Mouse (Mus musculus): ENCODE measurements around the gene Nol9.

Gene Nol9

DNA sequence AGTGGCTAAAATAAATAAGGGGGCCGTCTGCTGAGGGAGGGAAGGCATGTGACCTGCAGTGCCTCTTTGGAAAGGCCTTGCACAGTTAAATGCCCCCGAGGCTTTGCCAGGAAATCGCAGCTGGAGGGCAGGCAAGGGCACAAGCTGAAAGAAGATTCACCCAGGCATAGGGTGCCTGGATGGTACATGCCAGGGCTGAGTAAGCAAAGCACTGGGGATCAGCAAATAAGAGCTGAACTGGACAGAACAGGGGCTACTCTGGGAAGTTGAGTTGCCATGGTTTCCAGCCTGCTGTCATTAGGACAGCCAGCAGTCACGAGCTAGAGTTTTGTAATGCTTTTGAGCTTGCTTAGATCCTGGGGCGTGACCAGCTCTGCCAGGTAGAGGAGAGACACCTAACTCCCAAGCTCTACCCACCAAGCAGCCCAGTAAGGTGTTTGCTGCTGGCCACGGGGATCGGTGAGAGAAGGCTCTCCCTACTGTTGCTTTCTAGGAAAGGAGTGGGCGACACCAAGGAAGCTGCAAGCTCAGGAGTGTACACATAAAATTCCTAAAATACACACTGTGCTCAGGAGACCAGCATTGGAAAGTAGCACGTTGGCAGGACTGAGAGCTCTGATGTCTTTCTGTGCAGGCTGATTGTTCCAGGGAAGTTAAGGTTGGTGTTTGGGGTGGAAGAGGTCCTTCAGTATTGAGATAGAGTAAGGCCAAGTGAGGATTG is 23.4 kb downstream of the Nol9 start:
- no peak for DNase-seq (ENCODE audit: low read depth, low spot score)

DNA sequence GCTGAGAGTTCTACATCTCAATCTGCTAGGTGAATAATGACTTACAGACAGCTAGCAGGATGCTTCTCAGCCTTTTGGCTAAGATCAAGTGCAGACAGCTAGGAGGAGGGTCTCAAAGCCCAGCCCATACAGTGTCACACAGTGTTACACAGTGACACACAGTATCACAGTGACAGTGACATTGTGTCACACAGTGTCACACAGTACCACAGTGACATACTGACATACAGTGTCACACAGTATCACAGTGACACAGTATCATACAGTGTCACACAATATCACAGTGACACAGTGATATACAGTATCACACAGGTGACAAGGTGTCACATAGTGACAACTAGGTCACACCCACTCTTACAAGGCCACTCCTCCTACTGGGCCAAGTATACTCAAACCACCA is 28.2 kb downstream of the Nol9 start:
- no peak for DNase-seq (ENCODE audit: low read depth, low spot score)

DNA sequence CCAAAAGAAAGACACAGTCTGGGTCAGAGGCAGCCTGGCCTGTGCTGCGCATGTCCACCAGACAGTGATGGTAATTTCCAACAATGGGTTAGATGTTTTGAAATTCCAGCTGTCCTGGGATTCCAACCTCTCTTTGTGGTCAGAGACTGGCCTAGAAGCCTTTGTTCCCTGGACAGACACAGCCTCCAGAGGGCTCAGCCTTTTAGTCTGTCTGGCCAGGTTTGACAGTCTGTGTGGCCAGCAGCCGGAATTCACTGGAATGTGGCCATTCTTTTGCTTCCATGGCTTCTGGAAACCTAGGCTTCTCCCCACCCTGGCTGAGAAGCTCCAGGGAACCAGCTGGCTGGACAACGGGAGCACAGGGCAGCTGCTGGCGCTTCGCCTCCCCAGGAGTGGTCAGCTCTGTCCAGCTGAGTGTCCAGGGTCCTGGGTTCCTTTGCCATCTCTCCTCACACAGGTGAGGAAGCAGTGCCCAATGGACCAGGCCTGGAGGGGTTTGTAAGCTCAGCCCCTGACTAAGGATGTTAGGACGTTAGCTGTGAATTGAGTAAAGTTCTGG is 29.1 kb downstream of the Nol9 start:
- DNase-seq (ENCODE audit: low read depth, low spot score): no peak

DNA sequence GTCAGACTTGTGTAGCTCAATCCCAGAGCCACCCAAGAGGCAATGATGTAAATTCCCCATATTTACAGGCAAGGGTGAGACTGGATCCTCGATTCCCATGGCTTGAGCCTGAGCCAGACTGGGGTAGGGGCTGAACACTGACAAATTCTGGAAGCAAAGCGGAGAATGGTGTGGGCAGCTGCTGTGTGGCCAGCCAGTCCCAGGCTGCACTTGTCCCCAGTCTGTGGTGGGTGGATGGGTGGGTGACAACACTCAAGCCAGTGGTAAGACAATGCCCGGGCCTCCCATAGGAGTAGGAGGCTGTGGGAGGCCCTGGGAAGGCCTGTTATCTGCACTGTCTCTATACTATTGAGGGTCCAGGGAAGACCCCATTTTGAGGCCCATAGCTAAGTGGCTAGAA is 30.1 kb downstream of the Nol9 start:
- no peak for DNase-seq (ENCODE audit: low read depth, low spot score)

DNA sequence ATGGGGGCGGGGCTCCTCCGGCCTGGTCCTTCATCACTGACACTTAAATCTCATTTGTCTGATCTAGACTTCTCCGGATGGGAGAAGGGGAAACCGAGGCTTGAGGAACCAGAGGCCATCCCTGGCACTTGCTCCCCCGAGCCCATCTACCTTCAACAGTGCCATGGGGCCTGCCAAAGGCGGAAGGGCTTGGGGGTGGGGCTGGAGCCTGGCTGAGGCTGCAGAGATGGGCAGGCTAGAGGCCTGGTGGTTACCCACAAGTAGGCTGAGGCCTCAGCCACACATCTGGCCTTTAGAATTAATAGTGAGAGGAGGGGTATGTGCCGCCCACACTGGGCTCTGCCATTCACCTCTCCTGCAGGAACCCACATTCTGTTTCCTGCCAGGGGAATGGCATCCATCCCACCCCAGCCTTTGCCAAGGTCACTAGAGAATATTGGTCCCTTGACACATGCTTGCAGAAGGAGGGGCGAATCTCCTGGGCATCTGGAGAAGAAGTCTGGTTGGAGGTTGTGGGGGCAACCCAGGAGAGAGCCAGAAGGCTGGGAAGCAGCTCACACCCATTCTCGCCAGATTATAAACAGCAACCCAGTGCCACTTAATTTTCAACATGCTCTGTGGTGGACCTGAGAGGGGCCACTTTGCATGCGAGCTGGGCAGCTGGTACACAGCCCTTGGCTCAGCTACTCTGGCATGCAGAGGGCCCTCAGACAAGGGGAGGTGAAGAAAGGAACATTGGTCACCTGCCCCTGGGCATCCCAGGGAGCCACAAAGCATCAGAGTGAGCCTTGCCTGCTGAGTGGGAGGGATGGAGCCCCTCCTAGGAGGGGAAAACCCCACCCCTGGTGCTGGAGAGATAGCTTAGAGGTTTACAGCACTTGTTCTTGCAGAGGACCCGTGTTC is 31.6 kb downstream of the Nol9 start:
- no peak for DNase-seq (ENCODE audit: low read depth, low spot score)

DNA sequence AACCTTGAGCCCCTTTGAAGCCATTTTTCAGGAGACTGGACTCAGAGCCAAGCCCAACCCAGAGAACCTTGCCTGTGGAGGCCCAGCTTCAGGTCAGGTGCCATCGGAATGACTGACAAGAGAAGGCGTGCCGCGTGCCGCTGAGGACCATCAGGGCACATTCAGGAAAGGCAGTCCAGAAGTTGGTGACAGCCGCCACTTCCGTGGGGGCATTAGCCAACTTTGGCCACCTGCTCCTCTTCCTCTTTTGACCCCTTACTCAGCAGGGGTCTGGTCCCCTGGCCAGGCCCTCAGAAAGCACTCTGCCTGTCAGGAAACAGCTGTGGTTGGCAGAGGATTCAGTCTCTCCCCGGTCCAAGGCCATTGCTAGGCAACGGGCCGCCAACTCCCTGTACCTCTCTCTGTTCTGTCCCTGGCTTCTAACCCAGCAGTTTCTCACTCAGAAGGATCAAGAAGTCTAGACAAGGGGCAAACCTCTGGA is 33.0 kb downstream of the Nol9 start, which contains the start of gene Plekhg5:
TSS of gene Plekhg5 (plus strand) at position 378 of the 481 bp plus-strand sequence.
- DNase-seq (ENCODE audit: low read depth, low spot score): no peak

DNA sequence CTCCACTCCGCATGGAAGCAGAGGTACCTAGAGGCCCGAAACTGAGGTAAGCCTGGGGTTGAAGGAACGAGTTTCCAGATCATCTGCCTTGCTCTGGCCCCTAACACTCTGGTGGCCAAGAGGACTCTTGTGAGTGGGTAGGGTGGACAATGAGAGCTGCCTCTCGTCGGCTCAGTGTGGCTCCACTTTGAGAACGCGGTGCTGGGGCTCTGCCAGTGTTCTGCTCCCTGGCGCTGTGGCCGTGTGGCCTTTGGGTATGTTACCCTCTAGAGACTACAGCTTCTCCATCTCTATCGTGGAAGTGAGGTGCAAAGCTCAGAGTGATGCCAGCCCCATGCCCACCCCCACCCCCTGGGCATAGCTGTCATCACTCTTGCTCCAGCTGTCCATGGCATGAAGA is 33.5 kb downstream of the Nol9 start:
- DNase-seq (ENCODE audit: low read depth, low spot score): no peak

DNA sequence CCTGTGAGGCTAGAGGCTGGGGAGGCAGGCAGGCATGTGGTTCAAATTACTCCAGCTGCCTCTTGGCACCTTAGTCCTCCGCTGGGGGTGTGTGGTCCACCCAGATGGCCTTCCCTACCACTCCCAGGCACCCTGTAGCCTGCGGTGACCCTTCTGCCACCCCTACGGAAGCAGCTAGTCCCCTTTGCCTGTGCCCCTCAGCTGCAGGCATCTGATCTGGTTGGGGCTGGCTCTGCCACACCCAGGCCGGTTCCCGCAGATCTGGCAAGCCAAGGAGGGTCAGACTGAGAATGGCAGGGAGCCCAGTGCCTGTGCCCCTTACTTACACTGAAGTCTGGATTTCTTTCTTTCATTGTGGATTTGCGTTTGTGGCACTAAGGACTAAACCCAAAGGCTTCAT is 34.6 kb downstream of the Nol9 start:
- DNase-seq (ENCODE audit: low read depth, low spot score): no peak

DNA sequence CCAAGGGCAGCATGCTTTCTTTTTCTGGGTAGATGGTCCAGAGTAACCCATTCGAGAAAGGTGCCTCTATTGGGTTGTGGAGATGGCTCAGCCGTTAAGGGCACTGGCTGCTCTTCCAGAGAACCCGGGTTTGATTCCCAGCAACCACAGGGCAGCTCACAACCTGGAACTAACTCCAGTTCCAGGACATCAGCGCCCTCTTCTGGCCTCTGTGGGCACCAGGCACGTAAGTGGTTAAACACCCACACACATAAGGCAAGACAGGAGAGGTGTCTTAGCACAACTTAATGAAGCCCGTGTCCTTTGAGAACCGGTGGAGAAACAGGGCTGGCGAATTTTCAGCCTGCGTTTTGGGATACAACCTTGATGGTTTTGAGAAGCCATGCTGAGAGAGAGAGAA is 35.4 kb downstream of the Nol9 start:
- no peak for DNase-seq (ENCODE audit: low read depth, low spot score)

DNA sequence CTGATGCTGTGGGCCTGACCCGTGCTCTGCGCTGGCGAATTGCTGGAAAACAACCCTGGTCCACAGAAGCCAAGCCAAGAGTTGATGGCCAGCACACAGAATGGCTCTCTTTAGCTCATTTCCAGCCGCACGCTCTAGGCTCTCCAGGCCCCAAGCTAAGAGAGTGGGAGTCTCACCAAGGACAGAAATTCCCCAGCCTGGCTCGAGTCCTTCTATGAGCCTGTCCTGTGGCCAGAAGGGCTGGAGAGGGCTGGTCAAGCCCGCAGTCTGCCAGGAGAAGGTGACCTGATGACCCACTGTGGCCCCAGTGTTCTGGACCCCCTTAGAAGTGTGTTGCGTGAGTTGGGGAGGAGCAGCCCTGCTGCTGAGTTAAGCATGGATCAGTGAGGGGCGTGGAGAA is 38.1 kb downstream of the Nol9 start:
- no peak for DNase-seq (ENCODE audit: low read depth, low spot score)

DNA sequence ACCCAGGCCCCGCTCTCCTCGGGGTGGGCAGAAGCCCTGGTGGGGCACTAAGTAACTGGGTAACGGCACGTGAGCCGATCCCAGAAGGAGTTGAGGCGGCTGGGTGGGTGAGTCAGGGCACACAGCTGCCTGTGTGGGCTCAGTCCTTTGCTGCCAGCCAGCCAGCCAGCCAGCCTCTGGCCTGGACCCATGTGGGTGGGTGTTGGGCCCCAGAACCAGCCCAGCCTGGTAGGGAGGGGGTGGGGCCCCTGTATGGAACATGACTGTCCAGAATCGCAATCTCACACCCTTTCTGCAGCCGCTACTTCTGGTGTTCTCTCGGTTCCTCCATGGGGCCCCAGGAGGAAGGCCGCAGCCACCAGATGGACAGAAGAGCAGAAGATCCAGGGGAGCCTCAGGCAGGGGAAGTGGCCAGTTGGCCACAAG is 39.0 kb downstream of the Nol9 start:
- DNase-seq (ENCODE audit: low read depth, low spot score): no peak

DNA sequence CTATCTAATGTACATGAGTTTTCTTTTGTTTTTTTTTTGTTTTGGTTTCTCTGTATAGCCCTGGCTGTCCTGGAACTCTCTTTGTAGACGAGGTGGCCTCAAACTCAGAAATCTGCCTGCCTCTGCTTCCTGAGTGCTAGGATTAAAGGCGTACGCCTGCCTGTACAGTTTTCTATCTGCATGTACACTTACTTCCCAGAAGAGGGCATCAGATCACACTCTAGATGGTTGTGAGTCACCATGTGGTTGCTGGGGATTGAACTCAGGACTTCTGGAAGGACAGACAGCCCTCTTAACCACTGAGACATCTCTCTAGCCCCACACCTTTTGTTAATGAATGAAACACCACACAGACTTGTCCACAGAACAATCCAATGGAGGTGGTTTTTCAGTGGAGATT is 40.1 kb downstream of the Nol9 start:
- DNase-seq (ENCODE audit: low read depth, low spot score): no peak

DNA sequence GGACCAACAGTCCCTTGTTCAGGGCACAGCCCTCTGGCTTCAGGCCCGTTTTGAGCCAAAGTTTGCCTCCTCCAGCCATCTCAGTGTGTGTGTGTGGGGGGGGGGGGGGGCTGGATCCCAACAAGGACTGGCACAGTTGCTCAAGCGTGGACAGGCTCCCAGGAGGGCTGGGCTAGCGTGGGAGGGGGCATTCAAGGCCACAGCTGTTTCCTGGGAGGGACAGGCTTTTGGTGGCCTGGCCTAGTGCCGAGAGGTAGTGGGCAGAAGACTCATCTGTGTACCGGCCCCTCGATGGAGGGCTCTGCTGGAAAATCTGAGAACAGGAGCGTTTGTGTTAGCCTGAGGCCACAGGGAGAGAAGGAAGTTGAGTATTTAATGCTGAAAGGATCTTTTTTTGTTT is 40.8 kb downstream of the Nol9 start:
- no peak for DNase-seq (ENCODE audit: low read depth, low spot score)

DNA sequence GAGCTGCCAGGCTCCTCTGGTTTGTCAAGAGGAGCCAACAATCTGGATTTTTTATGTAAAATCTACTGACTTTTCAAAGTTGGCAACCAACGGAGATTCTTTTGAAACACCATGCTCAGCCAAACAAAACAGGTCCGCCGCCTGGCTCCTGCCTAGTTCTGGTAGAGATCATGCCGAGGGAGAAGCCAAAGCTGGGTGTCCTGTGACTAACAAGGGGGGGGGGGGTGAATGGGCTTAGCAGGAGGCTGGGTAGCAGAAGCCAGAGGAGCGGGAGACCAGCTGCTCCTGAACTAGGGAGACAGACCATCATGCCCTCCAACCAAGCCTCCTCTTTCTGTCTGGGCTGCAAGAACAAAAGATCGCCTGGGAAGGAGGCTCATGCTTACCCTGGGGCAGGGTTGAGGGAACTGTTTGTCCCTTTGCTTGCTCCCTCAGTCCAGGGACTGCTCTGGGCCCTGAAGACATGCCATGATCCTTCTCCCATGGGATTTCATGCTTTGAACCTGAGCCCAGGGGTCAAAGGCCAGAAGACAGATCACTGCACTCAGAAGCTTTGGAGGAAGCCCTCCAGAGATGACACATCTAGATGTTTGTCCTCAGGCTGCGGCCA is 44.6 kb downstream of the Nol9 start:
- no peak for DNase-seq (ENCODE audit: low read depth, low spot score)

DNA sequence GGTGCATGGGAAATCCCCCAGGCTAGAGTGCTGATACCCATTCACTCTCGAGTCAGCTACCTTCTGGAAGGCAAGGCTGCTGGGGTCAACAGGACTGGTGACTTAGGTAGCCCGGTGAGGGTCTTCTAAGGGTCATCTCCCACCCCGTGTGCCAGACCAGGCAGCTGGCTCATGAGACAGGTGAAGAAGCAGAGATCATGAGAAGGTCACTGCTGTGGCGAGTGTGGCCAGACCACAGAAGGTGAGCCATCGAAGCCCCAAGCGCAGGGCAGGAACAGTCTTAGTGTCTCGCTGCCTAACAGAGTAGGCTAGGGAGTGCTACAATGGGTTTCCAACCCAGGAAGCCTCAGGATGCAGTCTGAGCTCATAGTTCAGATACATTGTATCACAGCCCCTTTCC is 45.5 kb downstream of the Nol9 start:
- DNase-seq (ENCODE audit: low read depth, low spot score): no peak

DNA sequence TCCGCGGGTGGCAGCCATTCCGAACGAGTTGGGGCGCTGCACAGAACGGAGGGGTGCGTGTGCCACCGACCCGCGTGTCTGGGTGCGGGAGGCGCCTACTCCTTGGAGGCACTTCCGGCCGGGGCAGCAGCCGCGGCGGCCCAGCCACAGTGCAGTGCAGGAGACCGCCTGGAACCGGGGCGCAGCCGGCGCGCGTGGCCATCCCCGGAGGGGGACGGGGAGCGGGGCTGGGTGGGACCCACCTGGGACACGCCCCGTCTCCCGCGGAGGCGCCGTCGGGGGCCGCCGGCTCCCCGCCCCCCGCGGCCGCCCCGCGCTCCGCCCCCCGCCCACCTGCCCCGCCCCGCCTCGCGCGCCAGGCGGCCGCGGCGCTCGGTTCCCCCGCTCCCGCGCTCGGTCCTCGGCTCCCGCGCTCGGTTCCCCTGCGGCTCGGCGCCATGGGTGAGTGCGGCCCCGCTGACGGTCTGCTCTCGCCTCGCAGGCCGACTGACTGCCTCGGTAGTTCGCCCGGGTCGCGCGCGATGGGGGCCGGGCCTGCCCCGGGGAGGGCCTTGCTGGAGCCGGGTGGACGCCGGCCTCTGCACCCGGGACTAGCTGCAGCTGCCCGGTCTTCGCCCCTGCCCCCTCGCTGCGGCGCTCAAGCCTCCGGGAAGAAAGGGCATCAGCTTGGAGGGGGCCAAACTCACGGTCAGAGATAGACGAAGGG is 47.5 kb downstream of the Nol9 start:
- peak; percentile 78 for DNase-seq (ENCODE audit: low read depth, low spot score)

DNA sequence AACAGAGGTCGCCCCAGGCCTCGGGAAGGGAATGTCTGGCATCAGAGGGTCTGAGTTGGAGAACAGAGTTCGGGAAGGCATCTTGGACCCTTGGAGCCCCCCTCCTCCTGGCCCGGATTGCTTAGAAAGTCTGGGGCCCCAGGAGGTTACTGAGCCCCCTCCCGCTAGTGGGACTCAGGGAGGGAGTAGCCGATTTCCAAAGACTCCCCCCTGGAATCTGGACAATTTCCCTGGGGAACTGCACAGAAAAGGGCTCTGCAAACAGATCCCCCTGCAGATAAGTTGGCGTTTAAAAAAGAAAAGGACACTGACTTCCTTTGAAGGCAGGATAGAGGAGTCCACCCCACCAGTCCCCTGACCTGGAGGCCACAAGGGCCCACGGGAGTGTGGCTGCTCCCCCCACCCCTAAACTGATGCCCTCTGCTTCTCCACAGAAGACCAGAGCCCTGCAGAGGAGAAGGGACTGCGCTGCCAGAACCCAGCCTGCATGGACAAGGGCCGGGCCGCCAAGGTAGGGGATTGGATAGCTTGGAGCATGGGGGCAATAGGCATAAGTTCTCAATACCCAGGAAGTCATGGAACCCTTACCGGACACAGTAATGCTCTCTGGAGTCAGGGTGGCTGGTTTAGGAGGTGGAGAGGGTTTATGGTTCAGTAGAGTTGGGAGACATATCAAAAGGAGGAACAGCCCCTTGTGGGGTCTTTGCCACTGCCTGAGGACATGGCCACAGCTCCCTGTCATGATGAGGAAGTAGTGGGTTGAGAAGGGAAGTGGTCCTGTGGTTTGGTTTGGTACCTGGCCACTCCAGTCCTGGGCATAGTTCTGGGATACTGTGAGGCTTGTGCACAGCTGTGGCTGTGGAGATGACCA is 48.3 kb downstream of the Nol9 start:
- DNase-seq (ENCODE audit: low read depth, low spot score): no peak

DNA sequence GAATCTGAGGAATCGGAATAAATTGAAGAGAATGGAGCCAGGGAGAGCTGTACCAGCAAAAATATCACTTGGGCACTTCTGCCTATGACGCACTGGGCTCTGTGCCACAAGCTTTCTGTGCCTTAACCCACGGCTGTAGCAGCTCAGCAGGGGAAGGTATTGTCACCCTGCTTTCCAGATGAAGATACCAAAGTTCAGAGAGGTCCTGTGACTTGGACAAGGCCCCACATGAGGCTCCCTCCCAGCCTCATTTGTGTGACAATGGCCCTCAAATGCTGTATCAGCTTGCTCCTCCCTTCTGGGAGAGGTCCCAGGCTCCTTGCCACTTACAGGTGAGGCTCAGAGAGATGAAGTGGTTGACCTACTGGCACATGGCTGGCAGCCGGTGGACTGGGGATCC is 49.0 kb downstream of the Nol9 start:
- DNase-seq (ENCODE audit: low read depth, low spot score): no peak

DNA sequence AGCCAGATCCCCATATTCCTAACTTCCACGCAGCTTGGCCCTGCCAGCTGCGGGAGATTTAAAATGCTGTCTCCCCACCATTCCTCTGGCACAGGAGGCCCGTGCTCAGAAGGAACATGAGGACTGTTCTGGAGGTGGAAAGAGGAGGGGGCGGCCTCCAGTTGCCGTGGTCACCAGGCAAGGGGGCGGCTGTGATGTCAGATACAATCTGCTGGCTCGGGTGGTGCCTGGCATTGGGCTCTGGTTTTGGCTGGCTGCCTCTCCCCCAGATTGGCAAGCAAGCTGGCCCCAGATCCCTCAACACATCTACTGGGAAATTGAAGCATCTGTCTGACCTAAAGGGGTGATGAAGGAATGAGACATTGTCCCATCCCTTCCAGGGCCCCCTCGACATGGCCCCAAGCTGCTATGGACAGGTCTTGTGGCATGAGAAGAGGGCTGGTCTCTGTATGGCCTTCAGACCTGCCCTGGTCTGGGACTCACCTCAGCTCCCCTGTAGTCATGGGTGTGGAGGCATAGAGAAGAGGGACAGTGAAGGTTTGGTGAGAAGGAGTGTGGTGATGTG is 49.5 kb downstream of the Nol9 start:
- DNase-seq (ENCODE audit: low read depth, low spot score): no peak

DNA sequence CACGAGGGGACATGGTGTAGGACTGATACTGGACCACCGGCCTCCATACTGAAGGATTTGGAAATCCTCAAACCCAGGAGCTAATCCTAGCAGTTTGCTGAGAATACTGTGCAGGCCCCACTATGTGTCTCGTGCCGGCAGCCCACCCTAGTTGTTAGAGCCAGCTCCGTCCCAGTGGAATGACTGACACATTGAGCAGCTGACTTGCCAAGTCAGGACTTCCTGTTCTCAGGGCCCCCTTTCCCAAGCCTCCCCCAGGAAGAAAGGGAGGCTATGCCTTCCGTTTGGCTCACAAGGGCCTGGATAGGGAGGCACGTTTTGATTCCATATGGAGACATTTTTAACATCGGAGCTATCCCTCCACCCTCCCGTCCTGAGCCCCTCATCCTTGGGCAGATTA is 51.1 kb downstream of the Nol9 start:
- DNase-seq (ENCODE audit: low read depth, low spot score): no peak
